Mouse (Mus musculus) thymus, adult 2 months (tissue): ENCODE measurements around the gene Hist1h4k. TPM values are rescaled to one million over a fixed set of nuclear protein-coding genes. Genes with fewer than 3 reads are reported as not detected.

Experiments
- DNase-seq: peaks from one replicate; pipeline ENCODE4 v3.0.0; 2021
- H3K27ac ChIP-seq: fragments of 200-500 bp; 2 replicates; pipeline ENCODE4 v1.5.1; 2012; ENCODE audit warnings: low read length, control low read depth; ENCODE audit not compliant: control insufficient read depth, insufficient read depth
- H3K27me3 ChIP-seq: fragments of 200-500 bp; 2 replicates; pipeline ENCODE4 v1.6.1; 2012; ENCODE audit warnings: mild to moderate bottlenecking, low read length, moderate library complexity, mixed read lengths; ENCODE audit not compliant: control insufficient read depth, insufficient read depth
- H3K36me3 ChIP-seq: fragments of 200-500 bp; 2 replicates; pipeline ENCODE4 v1.6.1; 2012; ENCODE audit warnings: mild to moderate bottlenecking, low read length, moderate library complexity; ENCODE audit not compliant: control insufficient read depth, insufficient read depth
- H3K4me1 ChIP-seq: fragments of 200-500 bp; replicated peaks from 2 replicates; pipeline ENCODE4 v1.6.1; 2012; ENCODE audit warnings: low read length; ENCODE audit not compliant: control insufficient read depth, insufficient read depth
- H3K4me3 ChIP-seq: fragments of 200-500 bp; 2 replicates; pipeline ENCODE4 v1.5.1; 2012; ENCODE audit warnings: mild to moderate bottlenecking, low read length, control low read depth, moderate library complexity; ENCODE audit not compliant: control insufficient read depth, insufficient read depth
- CTCF ChIP-seq: fragments of 200-500 bp; IDR thresholded peaks from 2 replicates; pipeline ENCODE4 v1.5.1; 2012; ENCODE audit warnings: mild to moderate bottlenecking, control low read depth, low read length, moderate library complexity, borderline replicate concordance; ENCODE audit not compliant: control insufficient read depth, poor library complexity, insufficient read depth; ENCODE audit errors: extremely low read depth
- POLR2A ChIP-seq: fragments of 200-500 bp; IDR thresholded peaks from 2 replicates; pipeline ENCODE4 v1.6.1; 2012; ENCODE audit warnings: mild to moderate bottlenecking, low read length, control low read depth, moderate library complexity; ENCODE audit not compliant: control insufficient read depth, poor library complexity, insufficient read depth; ENCODE audit errors: extremely low read depth
- WGBS: fragments of 180-500 bp; shearing (Covaris S2); methylation state at CpG from one replicate; pipeline ENCODE4 v1.1.7; 2018; 5-methylcytosine and 5-hydroxymethylcytosine counted together
- polyA plus RNA-seq: library from polyadenylated mRNA; depleted of rRNA; stranded (reverse); fragments of >200 nt; gene quantifications from 2 replicates; pipeline ENCODE4 v1.2.3, GENCODE M21; 2012; rRNA removed

Hist1h4k gene
- polyA plus RNA-seq, 1 experiment, result 257 TPM

- H3K36me3 ChIP-seq, result no peaks in the 10 kb centered on the region
- WGBS, result under 1% methylated on average over 32 of the region's 32 CpGs
- no peaks in the 10 kb centered on the region for H3K27me3 ChIP-seq
- peak; percentile 92 for DNase-seq
- H3K27ac ChIP-seq, result peak overlapping the region; percentile 81
- TF ChIP-seq POLR2A (no peak), CTCF (peak; percentile 76)
- peak overlapping the region; percentile 93 for H3K4me3 ChIP-seq
- peaks cover 2% of the 10 kb centered on the region for H3K4me1 ChIP-seq
Observed at GRCm38 (mm10) chr13:21710031-21710711, 40.1 kb downstream of the Hist1h4k start.

- H3K4me3 ChIP-seq, result no peak overlapping the region
- H3K27me3 ChIP-seq, result no peaks in the 10 kb centered on the region; the same call in 1 of the 2 replicates
- WGBS, result 74% methylated on average over 4 of the region's 4 CpGs
- no peaks in the 10 kb centered on the region for H3K36me3 ChIP-seq
- H3K4me1 ChIP-seq, result no peaks in the 10 kb centered on the region
- no peak for TF ChIP-seq CTCF
- TF ChIP-seq POLR2A, result no peak
- no peak for DNase-seq
- no peak overlapping the region for H3K27ac ChIP-seq
Observed at GRCm38 (mm10) chr13:21706669-21707068, 43.6 kb downstream of the Hist1h4k start.

Other genes with a start within 250 kb of the Hist1h4k start
- gene Gm11273, start 249.1 kb downstream of the Hist1h4k start, polyA plus RNA-seq, result 5.6 and 9.5 TPM in 2 replicates
- 4.9 and 5.3 TPM in 2 replicates for gene Zkscan8, start 219.4 kb downstream of the Hist1h4k start, polyA plus RNA-seq
- not detected in 2 replicates for gene Olfr1366, start 207.7 kb downstream of the Hist1h4k start, polyA plus RNA-seq
- gene Olfr1535, start 190.6 kb downstream of the Hist1h4k start, polyA plus RNA-seq, result not detected in 2 replicates
- gene Olfr1364, start 168.7 kb downstream of the Hist1h4k start, polyA plus RNA-seq, result not detected in 2 replicates
- gene Olfr1362, start 136.5 kb downstream of the Hist1h4k start, polyA plus RNA-seq, result not detected in 2 replicates
- gene Olfr11, start 108.0 kb downstream of the Hist1h4k start, polyA plus RNA-seq, result not detected in 2 replicates
- gene Olfr1361, start 87.1 kb downstream of the Hist1h4k start, polyA plus RNA-seq, result not detected in 2 replicates
- gene Olfr1360, start 73.1 kb downstream of the Hist1h4k start, polyA plus RNA-seq, result not detected in 2 replicates
- gene Olfr1359, start 52.4 kb downstream of the Hist1h4k start, polyA plus RNA-seq, result not detected in 2 replicates
- 118 and 183 TPM in 2 replicates for gene Hist1h2bl, start 34.4 kb downstream of the Hist1h4k start, polyA plus RNA-seq
- 227 and 343 TPM in 2 replicates for gene Hist1h2ai, start 34.1 kb downstream of the Hist1h4k start, polyA plus RNA-seq
- 670 and 733 TPM in 2 replicates for gene Hist1h3h, start 32.8 kb downstream of the Hist1h4k start, polyA plus RNA-seq
- gene Hist1h2bm, start 28.5 kb downstream of the Hist1h4k start, polyA plus RNA-seq, result 76.1 and 110 TPM in 2 replicates
- 60.3 and 64.6 TPM in 2 replicates for gene Hist1h4j, start 15.4 kb downstream of the Hist1h4k start, polyA plus RNA-seq
- 302 and 405 TPM in 2 replicates for gene Hist1h2ak, start 3.3 kb upstream of the Hist1h4k start, polyA plus RNA-seq
- 213 and 218 TPM in 2 replicates for gene Hist1h2bn, start 3.6 kb upstream of the Hist1h4k start, polyA plus RNA-seq
- gene Hist1h1b, start 30.1 kb upstream of the Hist1h4k start, polyA plus RNA-seq, result 22.4 and 28.1 TPM in 2 replicates
- 484 and 650 TPM in 2 replicates for gene Hist1h3i, start 32.9 kb upstream of the Hist1h4k start, polyA plus RNA-seq
- gene Hist1h2an, start 36.7 kb upstream of the Hist1h4k start, polyA plus RNA-seq, result 183 and 223 TPM in 2 replicates
- 39.3 and 52.7 TPM in 2 replicates for gene Hist1h2bp, start 37.0 kb upstream of the Hist1h4k start, polyA plus RNA-seq
- gene Hist1h2bq, start 59.7 kb upstream of the Hist1h4k start, polyA plus RNA-seq, result 200 and 237 TPM in 2 replicates
- not detected in 2 replicates for gene Hist1h2ao, start 60.0 kb upstream of the Hist1h4k start, polyA plus RNA-seq
- gene Hist1h4m, start 61.2 kb upstream of the Hist1h4k start, polyA plus RNA-seq, result not detected in 2 replicates
- 292 and 309 TPM in 2 replicates for gene Hist1h4n, start 81.7 kb upstream of the Hist1h4k start, polyA plus RNA-seq
- 1,785 and 6,121 TPM in 2 replicates for gene Hist1h2ap, start 83.0 kb upstream of the Hist1h4k start, polyA plus RNA-seq
- gene Hist1h2br, start 83.2 kb upstream of the Hist1h4k start, polyA plus RNA-seq, result 156 and 207 TPM in 2 replicates
- gene Zfp184, start 194.6 kb upstream of the Hist1h4k start, polyA plus RNA-seq, result 1.1 and 1.6 TPM in 2 replicates
- gene Pom121l2, start 230.7 kb upstream of the Hist1h4k start, polyA plus RNA-seq, result 0.08 and 0.23 TPM in 2 replicates